Mouse (Mus musculus) MEL-GATA-1-ER (cell line): ENCODE data around the gene Ippk.

Experiments
- DNase-seq: peaks from one replicate; pipeline ENCODE4 v3.0.0-alpha.2; 2012; ENCODE audit warnings: low read depth; ENCODE audit errors: extremely low read depth

Ippk gene

DNA sequence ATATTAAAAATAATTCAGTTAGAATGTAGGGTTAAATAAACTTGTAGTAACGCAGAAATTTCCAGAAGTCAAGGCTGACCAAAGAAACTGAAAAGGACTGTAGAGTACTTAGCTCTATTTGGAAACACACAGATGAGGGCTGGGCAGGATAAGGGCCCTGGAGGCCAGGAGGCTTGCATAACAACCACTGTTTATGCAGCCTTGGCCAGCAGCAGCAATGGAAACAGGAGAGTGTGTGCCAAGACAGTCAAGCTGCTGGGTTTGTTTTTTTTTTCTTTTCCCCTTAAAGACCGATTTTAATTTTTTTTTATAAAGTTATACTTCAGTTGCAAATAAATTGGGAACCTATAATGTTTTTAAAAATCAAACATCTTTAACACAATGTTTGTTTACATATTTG, 59.0 kb downstream of the Ippk start:
- DNase-seq, result no peak

- no peak for DNase-seq
Measured at GRCm38 (mm10) chr13:49480551-49480950, 59.5 kb downstream of the Ippk start.

DNA sequence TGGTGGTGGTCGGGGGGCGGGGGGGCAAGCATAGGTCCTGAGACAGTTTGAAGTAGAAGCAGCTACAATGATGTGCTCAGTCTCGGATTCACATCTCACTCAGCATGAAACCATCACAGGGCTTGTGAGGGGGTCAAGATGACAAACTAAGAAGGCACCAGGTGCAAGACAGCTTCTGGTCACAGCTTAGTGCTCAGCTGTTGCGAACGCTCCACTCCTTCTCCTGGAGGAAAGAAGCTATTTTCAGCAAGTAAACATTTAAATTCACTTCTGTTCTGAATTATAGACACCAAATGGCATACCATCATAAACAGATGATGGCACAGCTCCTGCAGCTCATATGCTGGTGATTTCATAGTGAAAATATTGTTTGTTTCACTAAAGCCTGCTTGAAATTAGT, 64.3 kb downstream of the Ippk start:
- DNase-seq, result no peak

- DNase-seq, result no peak
Measured at GRCm38 (mm10) chr13:49492376-49493368, 71.6 kb downstream of the Ippk start, which contains the start of gene Tes3-ps. Gene Tes3-ps (plus strand): TSS chr13:49493318.

- DNase-seq, result no peak
Measured at GRCm38 (mm10) chr13:49504510-49504909, 83.5 kb downstream of the Ippk start, which contains the start of gene Ecm2. Gene Ecm2 (plus strand): TSS chr13:49504810.

DNA sequence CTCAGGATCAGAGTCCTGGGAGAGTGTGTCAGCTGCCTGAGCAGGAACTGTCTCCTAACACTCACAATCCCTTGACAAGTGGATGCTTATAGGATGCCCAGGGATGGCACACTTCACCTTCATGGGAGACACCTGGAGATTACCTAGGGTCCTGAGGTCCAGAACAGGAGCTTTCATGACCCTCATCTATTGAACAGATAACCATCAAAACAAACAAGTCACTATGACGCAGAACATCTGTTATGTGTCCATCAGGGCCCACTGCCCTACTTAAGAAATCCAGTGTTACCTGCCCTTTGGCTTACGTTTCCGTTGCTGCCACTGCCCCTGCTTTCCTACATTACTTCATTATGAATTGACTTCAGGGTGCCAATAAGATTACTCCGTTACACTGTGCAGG, 84.7 kb downstream of the Ippk start:
- no peak for DNase-seq

GRCm38 (mm10) chr13:49507176-49507575, 86.1 kb downstream of the Ippk start:
- DNase-seq, result no peak
